13 mouse cellular contexts compared by ENCODE assay signal in genomic region chr6:46362156-46362555, GRCm38 (mm10).
DNase-seq lines count a peak whose midpoint lies in the region; ATAC-seq and TF ChIP-seq lines count a peak whose summit lies in the region.
"Had no signal": no experiment of that assay in that cellular context is flagged by ENCODE, and none has a peak within 500 bp of the region (broad histone marks: within the 10 kb centered on the region; RNA-seq: fewer than 3 reads in every experiment).

No protein-coding gene starts in this region.

- whole genome bisulfite sequencing in kidney, postnatal 0 days: 86% methylated on average over 1 of the region's 1 CpGs
- 96% methylated on average over 1 of the region's 1 CpGs for WGBS in kidney, embryonic 14.5 days
- WGBS in lung, embryonic 15.5 days: 55% methylated on average over 1 of the region's 1 CpGs
- WGBS in stomach, postnatal 0 days: 86% methylated on average over 1 of the region's 1 CpGs

- peak; percentile 3 for DNase-seq in kidney, postnatal 0 days (ENCODE audit: low spot score)
- peak; percentile 95 for DNase-seq in brain, embryonic 14.5 days (ENCODE audit: low read depth)
- DNase-seq in cerebellum, postnatal 14 days: peak; percentile 82 to 86
- DNase-seq in stomach, postnatal 0 days (ENCODE audit: low spot score): no peak
- DNase-seq in ovary, adult 18-20 months (ENCODE audit: low spot score): no peak
- no peak for DNase-seq in yolk sac, embryonic 10.5 days (ENCODE audit: low spot score)
- DNase-seq: gastrocnemius, postnatal 10 days; heart, postnatal 14 days; kidney, adult 8-10 months; thymus, adult 2 months had no signal

- no peak for TF ChIP-seq CTCF in kidney, postnatal 0 days (IDR thresholded peaks at IDR 0.05; ENCODE audit: low read depth)
- no peak for TF ChIP-seq CTCF in brain, embryonic 14.5 days (IDR thresholded peaks at IDR 0.05; ENCODE audit: borderline replicate concordance, extremely low read depth, insufficient read depth, insufficient read length)
- TF ChIP-seq CTCF in stomach, postnatal 0 days (IDR thresholded peaks at IDR 0.05; ENCODE audit: low read depth): no peak

- no peaks in the 10 kb centered on the region for H3K27me3 ChIP-seq in kidney, postnatal 0 days (ENCODE audit: insufficient read depth, low read length)
- H3K27me3 ChIP-seq in kidney, embryonic 14.5 days (ENCODE audit: control insufficient read depth, insufficient read depth, low read length): no peaks in the 10 kb centered on the region
- H3K27me3 ChIP-seq in lung, embryonic 15.5 days: no peaks in the 10 kb centered on the region
- H3K27me3 ChIP-seq in stomach, postnatal 0 days (ENCODE audit: control insufficient read depth, insufficient read depth, low read length): no peaks in the 10 kb centered on the region

- ATAC-seq in kidney, postnatal 0 days (replicated peaks; ENCODE audit: low FRiP score, low read depth): no peak
- no peak for ATAC-seq in kidney, embryonic 14.5 days (ENCODE audit: low FRiP score, low TSS enrichment)
- peak; percentile 55; the same call in 1 of the 2 replicates for ATAC-seq in lung, embryonic 15.5 days (ENCODE audit: borderline replicate concordance, extremely low read depth, low FRiP score, low TSS enrichment)
- ATAC-seq in stomach, postnatal 0 days (ENCODE audit: low FRiP score, low TSS enrichment): no peak

- no peak overlapping the region for H3K4me2 ChIP-seq in kidney, postnatal 0 days (ENCODE audit: low read length)
- no peak overlapping the region for H3K4me2 ChIP-seq in kidney, embryonic 14.5 days (replicated peaks; ENCODE audit: low read depth, low read length)
- no peak overlapping the region for H3K4me2 ChIP-seq in lung, embryonic 15.5 days
- H3K4me2 ChIP-seq in stomach, postnatal 0 days (replicated peaks; ENCODE audit: low read depth): no peak overlapping the region

- no peaks in the 10 kb centered on the region for H3K36me3 ChIP-seq in kidney, postnatal 0 days (ENCODE audit: insufficient read depth, low read length)
- no peaks in the 10 kb centered on the region for H3K36me3 ChIP-seq in kidney, embryonic 14.5 days (ENCODE audit: control insufficient read depth, insufficient read depth, low read length)
- H3K36me3 ChIP-seq in lung, embryonic 15.5 days: no peaks in the 10 kb centered on the region
- H3K36me3 ChIP-seq in stomach, postnatal 0 days (ENCODE audit: control insufficient read depth, insufficient read depth, low read length): no peaks in the 10 kb centered on the region

- no peak overlapping the region for H3K4me3 ChIP-seq in kidney, postnatal 0 days (replicated peaks; ENCODE audit: low read depth, low read length)
- no peak overlapping the region for H3K4me3 ChIP-seq in kidney, embryonic 14.5 days (ENCODE audit: low read length)
- no peak overlapping the region for H3K4me3 ChIP-seq in lung, embryonic 15.5 days
- no peak overlapping the region for H3K4me3 ChIP-seq in stomach, postnatal 0 days (ENCODE audit: low read depth, low read length)

- TF ChIP-seq EP300 in stomach, postnatal 0 days (optimal IDR thresholded peaks at IDR 0.05): no peak

- no peaks in the 10 kb centered on the region for H3K4me1 ChIP-seq in kidney, postnatal 0 days (replicated peaks; ENCODE audit: insufficient read depth, low read length)
- H3K4me1 ChIP-seq in kidney, embryonic 14.5 days (ENCODE audit: control insufficient read depth, insufficient read depth, low read length): no peaks in the 10 kb centered on the region
- no peaks in the 10 kb centered on the region for H3K4me1 ChIP-seq in lung, embryonic 15.5 days
- no peaks in the 10 kb centered on the region for H3K4me1 ChIP-seq in stomach, postnatal 0 days (replicated peaks; ENCODE audit: control insufficient read depth, insufficient read depth)

- H3K27ac ChIP-seq in kidney, postnatal 0 days: no peak overlapping the region
- no peak overlapping the region for H3K27ac ChIP-seq in kidney, embryonic 14.5 days (ENCODE audit: low read depth, low read length)
- H3K27ac ChIP-seq in lung, embryonic 15.5 days: no peak overlapping the region
- no peak overlapping the region for H3K27ac ChIP-seq in stomach, postnatal 0 days (replicated peaks)
- H3K27ac ChIP-seq: macrophage had no signal

- TF ChIP-seq POLR2A in brain, embryonic 14.5 days (IDR thresholded peaks at IDR 0.05; ENCODE audit: borderline replicate concordance, extremely low read depth, insufficient read depth, insufficient read length, poor library complexity, severe bottlenecking): no peak

- H3K9ac ChIP-seq in kidney, postnatal 0 days (ENCODE audit: low read depth, low read length): no peak overlapping the region
- no peak overlapping the region for H3K9ac ChIP-seq in kidney, embryonic 14.5 days (ENCODE audit: low read depth, low read length)
- H3K9ac ChIP-seq in lung, embryonic 15.5 days: no peak overlapping the region
- H3K9ac ChIP-seq in stomach, postnatal 0 days (ENCODE audit: low read length): no peak overlapping the region

- H3K9me3 ChIP-seq in kidney, postnatal 0 days (replicated peaks; ENCODE audit: low read length): no peaks in the 10 kb centered on the region
- no peaks in the 10 kb centered on the region for H3K9me3 ChIP-seq in kidney, embryonic 14.5 days (ENCODE audit: control insufficient read depth, low read length)
- H3K9me3 ChIP-seq in lung, embryonic 15.5 days: no peaks in the 10 kb centered on the region
- H3K9me3 ChIP-seq in stomach, postnatal 0 days (ENCODE audit: control insufficient read depth, low read length): no peaks in the 10 kb centered on the region

Comparison
In these comparisons a context has a peak if more than half of its experiments do, and no peak if none do; other contexts are left out.
1. DNase-seq: peak in kidney, postnatal 0 days (single experiment), brain, embryonic 14.5 days (single experiment) and cerebellum, postnatal 14 days (2 of 2); none in stomach, postnatal 0 days (single experiment), ovary, adult 18-20 months (single experiment) and yolk sac, embryonic 10.5 days (single experiment).